Mouse (Mus musculus) CH12.LX (cell line): ENCODE data around the gene Kcnrg. TPM values are rescaled to one million over a fixed set of nuclear protein-coding genes. Genes with fewer than 3 reads are reported as not detected.

Experiments used
- DNase-seq: peaks from one replicate; pipeline ENCODE4 v3.0.0-alpha.2; 2013; ENCODE audit errors: extremely low read depth
- H3K27ac ChIP-seq: 2 replicates; pipeline ENCODE4 v1.5.1; 2012; ENCODE audit warnings: low read depth, mild to moderate bottlenecking, control low read depth, moderate library complexity; ENCODE audit not compliant: insufficient read depth
- H3K27me3 ChIP-seq: replicated peaks from 2 replicates; pipeline ENCODE3; 2012; ENCODE audit warnings: inconsistent platforms
- H3K36me3 ChIP-seq, 2 experiments: replicated peaks in 1 of 2; 2 replicates each; pipeline versions ENCODE3 to v1.6.1; 2012; ENCODE audit warnings: inconsistent platforms in 1 of 2, low read length in 1 of 2, mild to moderate bottlenecking in 1 of 2, mixed read lengths in 1 of 2, moderate library complexity in 1 of 2; ENCODE audit not compliant: control insufficient read depth in 1 of 2, insufficient read depth in 1 of 2
- H3K4me1 ChIP-seq, 2 experiments: 2 replicates each; pipeline ENCODE4 v1.6.1; 2012; ENCODE audit warnings: inconsistent platforms in 1 of 2, moderate library complexity in 1 of 2; ENCODE audit not compliant: insufficient read depth in 2 of 2, control insufficient read depth in 1 of 2
- H3K4me2 ChIP-seq: 2 replicates; pipeline ENCODE4 v1.6.1; 2012; ENCODE audit warnings: low read depth, mild to moderate bottlenecking, control low read depth; ENCODE audit not compliant: poor library complexity, insufficient read depth, severe bottlenecking
- H3K4me3 ChIP-seq, 3 experiments: fragments of 150-350 bp in 1 of 3; sonication (generic) in 1 of 3; replicated peaks in 1 of 3; 2 replicates each; pipeline versions ENCODE3 to v1.5.1; 2011 to 2012; ENCODE audit warnings: low read depth in 2 of 3, low read length in 2 of 3, mild to moderate bottlenecking in 2 of 3, moderate library complexity in 2 of 3, control low read depth in 1 of 3, improper control_type of control experiment in 1 of 3, inconsistent platforms in 1 of 3, mixed read lengths in 1 of 3; ENCODE audit not compliant: poor library complexity in 1 of 3
- H3K79me2 ChIP-seq: replicated peaks from 2 replicates; pipeline ENCODE4 v1.6.1; 2012; ENCODE audit warnings: mild to moderate bottlenecking, moderate library complexity; ENCODE audit not compliant: control insufficient read depth, poor library complexity, insufficient read depth, severe bottlenecking; ENCODE audit errors: extremely low read depth
- H3K9ac ChIP-seq: 2 replicates; pipeline ENCODE4 v1.6.1; 2012; ENCODE audit warnings: low read depth, mild to moderate bottlenecking, control low read depth, moderate library complexity; ENCODE audit not compliant: insufficient read depth
- H3K9me3 ChIP-seq: replicated peaks from 2 replicates; pipeline ENCODE3; 2012; ENCODE audit warnings: low read length, inconsistent platforms, mixed read lengths
- BHLHE40 ChIP-seq: IDR thresholded peaks from 2 replicates; pipeline ENCODE4 v1.6.1; 2011; ENCODE audit warnings: mild to moderate bottlenecking, low read depth, low read length, improper control_type of control experiment
- CHD1 ChIP-seq: IDR thresholded peaks from 2 replicates; pipeline ENCODE4 v1.6.1; 2012; ENCODE audit warnings: low read depth, low read length, improper control_type of control experiment, inconsistent platforms
- E2F4 ChIP-seq: IDR thresholded peaks from 2 replicates; pipeline ENCODE4 v1.6.1; 2011; ENCODE audit warnings: low read depth, low read length, improper control_type of control experiment; ENCODE audit not compliant: insufficient replicate concordance
- ELF1 ChIP-seq: IDR thresholded peaks from 2 replicates; pipeline ENCODE4 v1.6.1; 2014; ENCODE audit warnings: low read depth, mild to moderate bottlenecking, inconsistent platforms, low read length, improper control_type of control experiment
- EP300 ChIP-seq: IDR thresholded peaks from 2 replicates; pipeline ENCODE4 v1.6.1; 2011; ENCODE audit warnings: low read length, improper control_type of control experiment
- GABPA ChIP-seq: IDR thresholded peaks from 2 replicates; pipeline ENCODE4 v1.6.1; 2012; ENCODE audit warnings: low read depth, low read length, improper control_type of control experiment, inconsistent platforms; ENCODE audit not compliant: insufficient replicate concordance
- HCFC1 ChIP-seq: IDR thresholded peaks from 2 replicates; pipeline ENCODE4 v1.6.1; 2012; ENCODE audit warnings: low read depth, mild to moderate bottlenecking, inconsistent platforms, low read length, improper control_type of control experiment
- IRF4 ChIP-seq: IDR thresholded peaks from 2 replicates; pipeline ENCODE4 v1.6.1; 2014; ENCODE audit warnings: low read depth, mild to moderate bottlenecking, inconsistent platforms, low read length, improper control_type of control experiment
- JUN ChIP-seq: IDR thresholded peaks from 2 replicates; pipeline ENCODE4 v1.6.1; 2011; ENCODE audit warnings: low read depth, mild to moderate bottlenecking, low read length, improper control_type of control experiment, moderate library complexity; ENCODE audit not compliant: insufficient read depth
- MAFK ChIP-seq: IDR thresholded peaks from 2 replicates; pipeline ENCODE4 v1.6.1; 2011; ENCODE audit warnings: low read length, improper control_type of control experiment; ENCODE audit not compliant: insufficient replicate concordance
- MAX ChIP-seq: IDR thresholded peaks from 2 replicates; pipeline ENCODE4 v1.6.1; 2011; ENCODE audit warnings: low read length, improper control_type of control experiment
- MAZ ChIP-seq: IDR thresholded peaks from 2 replicates; pipeline ENCODE4 v1.6.1; 2012; ENCODE audit warnings: low read depth, mild to moderate bottlenecking, inconsistent platforms, low read length, improper control_type of control experiment, moderate library complexity
- MEF2A ChIP-seq: IDR thresholded peaks from 2 replicates; pipeline ENCODE4 v1.6.1; 2014; ENCODE audit warnings: low read depth, mild to moderate bottlenecking, inconsistent platforms, low read length, improper control_type of control experiment, borderline replicate concordance
- MXI1 ChIP-seq: IDR thresholded peaks from 2 replicates; pipeline ENCODE4 v1.6.1; 2011; ENCODE audit warnings: mild to moderate bottlenecking, low read depth, low read length, improper control_type of control experiment
- NRF1 ChIP-seq: IDR thresholded peaks from 2 replicates; pipeline ENCODE4 v1.6.1; 2014; ENCODE audit warnings: low read depth, mild to moderate bottlenecking, inconsistent platforms, low read length, improper control_type of control experiment, moderate library complexity
- POLR2A ChIP-seq: IDR thresholded peaks from 2 replicates; pipeline ENCODE4 v1.6.1; 2011; ENCODE audit warnings: low read depth, mild to moderate bottlenecking, improper control_type of control experiment, low read length
- RAD21 ChIP-seq: IDR thresholded peaks from 2 replicates; pipeline ENCODE4 v1.6.1; 2011; ENCODE audit warnings: low read depth, mild to moderate bottlenecking, low read length, improper control_type of control experiment, moderate library complexity
- SIN3A ChIP-seq: IDR thresholded peaks from 2 replicates; pipeline ENCODE4 v1.6.1; 2012; ENCODE audit warnings: low read length, improper control_type of control experiment, inconsistent platforms
- TCF12 ChIP-seq: IDR thresholded peaks from 2 replicates; pipeline ENCODE4 v1.6.1; 2014; ENCODE audit warnings: low read depth, mild to moderate bottlenecking, inconsistent platforms, low read length, improper control_type of control experiment
- USF1 ChIP-seq: IDR thresholded peaks from 2 replicates; pipeline ENCODE4 v1.6.1; 2014; ENCODE audit warnings: low read depth, mild to moderate bottlenecking, inconsistent platforms, low read length, improper control_type of control experiment
- USF2 ChIP-seq: conservative IDR thresholded peaks from 2 replicates; pipeline ENCODE4 v1.6.1; 2011; ENCODE audit warnings: low read depth, low read length, improper control_type of control experiment
- ZC3H11A ChIP-seq: IDR thresholded peaks from 2 replicates; pipeline ENCODE4 v1.6.1; 2012; ENCODE audit warnings: low read depth, mild to moderate bottlenecking, inconsistent platforms, low read length, improper control_type of control experiment
- ZKSCAN1 ChIP-seq: IDR thresholded peaks from 2 replicates; pipeline ENCODE4 v1.6.1; 2012; ENCODE audit warnings: low read depth, inconsistent platforms, low read length, improper control_type of control experiment, borderline replicate concordance
- dilution Hi-C: fragments of 300-500 bp; cut with MboI; formaldehyde crosslinking; loops from 2 replicates; pipeline ENCODE4 v1.14.3; 2020; ENCODE audit warnings: low sequenced_read_pairs; ENCODE audit not compliant: extremely low pct_unique_long_range_greater_than_20kb, extremely low pct_ligation_motif_present
- in situ Hi-C: fragments of 300-500 bp; cut with MboI; formaldehyde crosslinking; loops from 3 replicates; pipeline ENCODE4 v1.14.3; 2019; ENCODE audit warnings: low sequenced_read_pairs, low pct_ligation_motif_present, low pct_unique_long_range_greater_than_20kb, mixed read lengths
- polyA plus RNA-seq: library from polyadenylated mRNA; unstranded; fragments of >175 nt; gene quantifications from 2 replicates; pipeline ENCODE4 v1.2.1, GENCODE M21; 2012; ENCODE audit warnings: low read depth; ENCODE audit not compliant: insufficient read length
- total RNA-seq, 2 experiments: library from RNA; depleted of rRNA; stranded (reverse); fragments of 300-350 nt in 1 of 2; fragments of >200 nt in 1 of 2; gene quantifications; 2 replicates each; pipeline ENCODE4 v1.2.3; 2012 to 2014

Kcnrg gene
- total and polyA plus RNA-seq, 3 experiments: 0.12 to 0.13 TPM; not detected in 1

GRCm38 (mm10) chr14:61620371-61620770 is 13.1 kb downstream of the Kcnrg start (continued):
- TF ChIP-seq ZKSCAN1: no peak
- TF ChIP-seq, all 38 proteins: peak for 0

- no peaks in the 10 kb centered on the region for H3K27me3 ChIP-seq
- 0 out of 4 replicates have a peak, but pooled peaks cover 0 to 3% of the 10 kb centered on the region in 2 experiments for H3K4me1 ChIP-seq
- in situ Hi-C loops (no loop called here), dilution Hi-C loops (no loop called here)
- H3K36me3 ChIP-seq: peaks cover 5 to 45% of the 10 kb centered on the region in 2 experiments
- H3K79me2 ChIP-seq: peaks cover 13% of the 10 kb centered on the region
- no peak overlapping the region for H3K4me2 ChIP-seq
- no peak overlapping the region for H3K4me3 ChIP-seq
- TF ChIP-seq ZC3H11A (no peak), EP300 (no peak), RAD21 (no peak), GABPA (no peak), BHLHE40 (no peak), CHD1 (no peak), JUN (no peak), MAZ (no peak), POLR2A (no peak), HCFC1 (no peak), SIN3A (no peak), TCF12 (no peak), MAX (no peak), ELF1 (no peak)
- no peaks in the 10 kb centered on the region for H3K9me3 ChIP-seq
- H3K27ac ChIP-seq: no peak overlapping the region
- DNase-seq: no peak
- no peak overlapping the region for H3K9ac ChIP-seq
These were observed 28.7 kb downstream of the Kcnrg start for GRCm38 (mm10) chr14:61635969-61636368.

- DNase-seq: no peak
- H3K79me2 ChIP-seq: peaks cover 17% of the 10 kb centered on the region
These were observed 35.4 kb downstream of the Kcnrg start for GRCm38 (mm10) chr14:61642668-61643067.

More at GRCm38 (mm10) chr14:61642668-61643067, 35.4 kb downstream of the Kcnrg start:
- Histone ChIP-seq H3K4me1 (no peaks in the 10 kb centered on the region), H3K9me3 (no peaks in the 10 kb centered on the region), H3K27ac (no peak overlapping the region), H3K36me3 (peaks cover 0 to 4% of the 10 kb centered on the region in 2 experiments), H3K4me3 (no peak overlapping the region), H3K4me2 (no peak overlapping the region), H3K9ac (no peak overlapping the region), H3K27me3 (no peaks in the 10 kb centered on the region)
- dilution Hi-C loops: no loop called here
- no peak for TF ChIP-seq USF2
- TF ChIP-seq USF1: no peak
- no peak for TF ChIP-seq ELF1
- no peak for TF ChIP-seq NRF1
- no peak for TF ChIP-seq ZC3H11A
- no peak for TF ChIP-seq MXI1
- no peak for TF ChIP-seq GABPA
- TF ChIP-seq MAFK: no peak
- TF ChIP-seq MEF2A: no peak
- TF ChIP-seq CHD1: no peak
- no peak for TF ChIP-seq E2F4
- TF ChIP-seq IRF4: no peak
- in situ Hi-C loops: no loop called here
